Mouse (Mus musculus): ENCODE data around the gene Ulk4. TPM values are rescaled to one million over a fixed set of nuclear protein-coding genes. Genes with fewer than 3 reads are reported as not detected.

Ulk4 gene
- polyA plus RNA-seq, 1 experiment from 2014 or later: 122 TPM

GRCm38 (mm10) chr9:121249805-121250204 is 27.2 kb downstream of the Ulk4 start:
- no peak overlapping the region for H3K4me2 ChIP-seq (replicated peaks; ENCODE audit: low read depth, low read length)
- no peak overlapping the region for H3K9ac ChIP-seq (replicated peaks; ENCODE audit: low read depth)
- DNase-seq (ENCODE audit: low spot score): no peak
- H3K4me3 ChIP-seq (ENCODE audit: low read depth, low read length): no peak overlapping the region
- H3K4me1 ChIP-seq (ENCODE audit: insufficient read depth, low read depth, low read length): no peaks in the 10 kb centered on the region
- TF ChIP-seq CTCF (IDR thresholded peaks at IDR 0.05) (no peak), EP300 (IDR thresholded peaks at IDR 0.05) (no peak)
- no peaks in the 10 kb centered on the region for H3K9me3 ChIP-seq (ENCODE audit: low read length)
- no peaks in the 10 kb centered on the region for H3K27me3 ChIP-seq (replicated peaks; ENCODE audit: insufficient read depth, low read length)
- H3K27ac ChIP-seq (ENCODE audit: low read length): no peak overlapping the region
- no peaks in the 10 kb centered on the region for H3K36me3 ChIP-seq (ENCODE audit: insufficient read depth, low read length)
- ATAC-seq: no peak
- WGBS: 36% methylated on average over 14 of the region's 14 CpGs

DNA sequence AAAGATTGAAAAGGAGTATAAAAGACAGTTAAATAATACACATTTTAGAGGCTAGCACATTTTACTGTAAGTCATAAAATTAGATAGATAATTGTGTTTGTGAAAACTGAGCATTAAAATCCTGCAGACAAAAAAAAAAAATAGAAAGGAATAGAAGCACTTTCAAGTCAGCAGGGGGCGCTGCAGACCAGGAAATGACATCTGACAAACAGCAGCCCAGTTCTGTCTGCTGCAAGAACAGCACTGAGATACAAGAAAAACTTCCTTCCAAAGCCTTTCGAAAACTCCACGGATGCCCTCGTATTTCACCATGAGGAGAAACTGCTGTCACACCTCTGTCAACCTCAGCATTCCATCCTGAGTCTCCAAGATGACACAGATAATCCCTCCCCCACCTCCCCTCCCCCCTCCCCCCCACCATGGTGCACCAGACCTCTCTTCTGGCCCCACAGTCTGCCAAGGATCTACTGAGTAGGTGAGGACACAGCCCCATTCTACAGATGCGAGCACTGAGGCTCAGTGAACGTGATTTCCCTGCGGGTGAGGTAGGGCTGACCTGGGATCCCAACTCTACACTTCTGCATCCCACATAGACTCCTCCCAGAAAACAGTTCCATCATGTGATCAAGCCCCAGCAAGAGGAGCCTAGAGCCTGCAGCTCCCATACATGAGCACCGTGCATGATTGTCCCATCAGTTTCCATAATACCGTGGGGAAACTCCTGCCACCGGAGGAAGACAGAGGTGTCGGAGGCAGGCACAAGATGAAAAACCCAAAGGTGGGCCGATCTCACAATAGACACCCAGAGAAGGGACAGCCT is 28.8 kb downstream of the Ulk4 start:
- Histone ChIP-seq H3K36me3 (ENCODE audit: insufficient read depth, low read length) (no peaks in the 10 kb centered on the region), H3K4me1 (ENCODE audit: insufficient read depth, low read depth, low read length) (no peaks in the 10 kb centered on the region), H3K4me2 (replicated peaks; ENCODE audit: low read depth, low read length) (no peak overlapping the region), H3K4me3 (ENCODE audit: low read depth, low read length) (no peak overlapping the region), H3K27ac (ENCODE audit: low read length) (no peak overlapping the region), H3K9ac (replicated peaks; ENCODE audit: low read depth) (no peak overlapping the region), H3K9me3 (ENCODE audit: low read length) (no peaks in the 10 kb centered on the region), H3K27me3 (replicated peaks; ENCODE audit: insufficient read depth, low read length) (no peaks in the 10 kb centered on the region)
- ATAC-seq (peak; percentile 43; the same call in 1 of the 2 replicates), DNase-seq (ENCODE audit: low spot score) (peak; percentile 90)
- TF ChIP-seq EP300 (IDR thresholded peaks at IDR 0.05): no peak
- TF ChIP-seq CTCF (IDR thresholded peaks at IDR 0.05): peak; percentile 84
- 59% methylated on average over 12 of the region's 12 CpGs for WGBS

- no peak overlapping the region for H3K27ac ChIP-seq (ENCODE audit: low read length)
- no peak overlapping the region for H3K4me3 ChIP-seq (ENCODE audit: low read depth, low read length)
- 82% methylated on average over 6 of the region's 6 CpGs for WGBS
- H3K9ac ChIP-seq (replicated peaks; ENCODE audit: low read depth): no peak overlapping the region
- TF ChIP-seq EP300 (IDR thresholded peaks at IDR 0.05): no peak
- no peak for TF ChIP-seq CTCF (IDR thresholded peaks at IDR 0.05)
- no peaks in the 10 kb centered on the region for H3K4me1 ChIP-seq (ENCODE audit: insufficient read depth, low read depth, low read length)
- no peaks in the 10 kb centered on the region for H3K27me3 ChIP-seq (replicated peaks; ENCODE audit: insufficient read depth, low read length)
- DNase-seq (ENCODE audit: low spot score) (no peak), ATAC-seq (no peak)
- H3K36me3 ChIP-seq (ENCODE audit: insufficient read depth, low read length): no peaks in the 10 kb centered on the region
- H3K4me2 ChIP-seq (replicated peaks; ENCODE audit: low read depth, low read length): no peak overlapping the region
- no peaks in the 10 kb centered on the region for H3K9me3 ChIP-seq (ENCODE audit: low read length)
These were observed 29.9 kb downstream of the Ulk4 start for GRCm38 (mm10) chr9:121247047-121247446.

- Histone ChIP-seq H3K4me1 (ENCODE audit: insufficient read depth, low read depth, low read length) (no peaks in the 10 kb centered on the region), H3K36me3 (ENCODE audit: insufficient read depth, low read length) (no peaks in the 10 kb centered on the region), H3K4me2 (replicated peaks; ENCODE audit: low read depth, low read length) (no peak overlapping the region), H3K4me3 (ENCODE audit: low read depth, low read length) (no peak overlapping the region), H3K27me3 (replicated peaks; ENCODE audit: insufficient read depth, low read length) (no peaks in the 10 kb centered on the region), H3K9ac (replicated peaks; ENCODE audit: low read depth) (no peak overlapping the region), H3K27ac (ENCODE audit: low read length) (no peak overlapping the region), H3K9me3 (ENCODE audit: low read length) (no peaks in the 10 kb centered on the region)
- DNase-seq (ENCODE audit: low spot score): no peak
- WGBS: 82% methylated on average over 6 of the region's 6 CpGs
- no peak for ATAC-seq
- no peak for TF ChIP-seq CTCF (IDR thresholded peaks at IDR 0.05)
- no peak for TF ChIP-seq EP300 (IDR thresholded peaks at IDR 0.05)
These were observed 34.7 kb downstream of the Ulk4 start for GRCm38 (mm10) chr9:121242331-121242730.

DNA sequence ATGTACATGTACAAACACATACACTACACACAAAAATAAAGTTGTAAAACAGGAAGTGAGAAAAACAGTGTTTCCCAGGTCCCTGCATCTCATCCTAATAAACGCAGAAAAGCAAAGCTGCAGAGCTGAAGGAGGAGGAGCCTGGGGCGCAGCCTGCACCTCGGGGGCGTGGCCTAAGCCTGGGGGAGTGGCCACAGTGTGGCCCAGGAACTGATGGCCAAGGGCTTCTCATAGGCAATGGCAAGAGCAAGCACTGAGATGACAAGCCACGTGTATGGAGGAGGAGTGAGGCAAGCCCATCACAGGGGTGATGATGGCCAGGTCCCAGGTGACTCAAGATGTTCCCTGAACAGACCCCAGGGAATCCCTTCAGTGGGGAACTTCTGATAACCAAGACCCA is 35.2 kb downstream of the Ulk4 start:
- no peak overlapping the region for H3K9ac ChIP-seq (replicated peaks; ENCODE audit: low read depth)
- no peak overlapping the region for H3K4me2 ChIP-seq (replicated peaks; ENCODE audit: low read depth, low read length)
- 14% methylated on average over 5 of the region's 5 CpGs for WGBS
- no peak for DNase-seq (ENCODE audit: low spot score)
- H3K27ac ChIP-seq (ENCODE audit: low read length): no peak overlapping the region
- no peaks in the 10 kb centered on the region for H3K27me3 ChIP-seq (replicated peaks; ENCODE audit: insufficient read depth, low read length)
- H3K36me3 ChIP-seq (ENCODE audit: insufficient read depth, low read length): no peaks in the 10 kb centered on the region
- TF ChIP-seq CTCF (IDR thresholded peaks at IDR 0.05) (no peak), EP300 (IDR thresholded peaks at IDR 0.05) (no peak)
- H3K4me3 ChIP-seq (ENCODE audit: low read depth, low read length): no peak overlapping the region
- no peaks in the 10 kb centered on the region for H3K9me3 ChIP-seq (ENCODE audit: low read length)
- no peak for ATAC-seq
- no peaks in the 10 kb centered on the region for H3K4me1 ChIP-seq (ENCODE audit: insufficient read depth, low read depth, low read length)

DNA sequence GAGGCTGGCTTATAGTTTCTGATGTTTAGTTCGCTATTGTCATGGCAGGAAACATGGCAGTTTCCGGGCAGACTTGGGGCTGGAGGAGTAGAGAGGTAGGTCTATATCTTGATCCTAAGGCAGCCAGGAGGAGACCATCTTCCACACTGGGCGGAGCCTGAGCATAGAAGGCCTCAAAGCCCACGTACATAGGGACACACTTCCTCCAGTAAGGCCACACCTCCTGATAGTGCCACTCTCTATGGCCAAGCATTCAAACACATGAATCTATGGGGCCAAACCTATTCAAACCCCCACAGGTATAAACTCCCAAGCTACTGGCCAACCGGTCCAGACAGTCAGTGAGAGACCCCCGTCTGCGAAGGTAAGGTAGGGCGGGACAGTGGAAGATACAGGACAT is 35.6 kb downstream of the Ulk4 start:
- Histone ChIP-seq H3K27me3 (replicated peaks; ENCODE audit: insufficient read depth, low read length) (no peaks in the 10 kb centered on the region), H3K9me3 (ENCODE audit: low read length) (no peaks in the 10 kb centered on the region), H3K27ac (ENCODE audit: low read length) (no peak overlapping the region), H3K4me1 (ENCODE audit: insufficient read depth, low read depth, low read length) (no peaks in the 10 kb centered on the region), H3K4me2 (replicated peaks; ENCODE audit: low read depth, low read length) (no peak overlapping the region), H3K9ac (replicated peaks; ENCODE audit: low read depth) (no peak overlapping the region), H3K36me3 (ENCODE audit: insufficient read depth, low read length) (no peaks in the 10 kb centered on the region), H3K4me3 (ENCODE audit: low read depth, low read length) (no peak overlapping the region)
- ATAC-seq (no peak), DNase-seq (ENCODE audit: low spot score) (no peak)
- TF ChIP-seq CTCF (IDR thresholded peaks at IDR 0.05) (no peak), EP300 (IDR thresholded peaks at IDR 0.05) (no peak)
- WGBS: 77% methylated on average over 8 of the region's 8 CpGs

Measured in lung, postnatal 0 days (tissue).